Mouse (Mus musculus) macrophage (primary cell): Measurements from ENCODE around the gene Usp5. TPM values are rescaled to one million over a fixed set of nuclear protein-coding genes. Genes with fewer than 3 reads are reported as not detected.

ENCODE experiments used
- H3K27ac ChIP-seq: fragments of 350-480 bp; formaldehyde crosslinking; 2 replicates; pipeline ENCODE4 v1.9.0; 2021
- H3K36me3 ChIP-seq: fragments of 350-480 bp; formaldehyde crosslinking; 2 replicates; pipeline ENCODE4 v1.9.0; 2021; ENCODE audit errors: inconsistent target
- H3K4me3 ChIP-seq: fragments of 350-480 bp; formaldehyde crosslinking; 2 replicates; pipeline ENCODE4 v1.9.0; 2021; ENCODE audit errors: inconsistent target
- H3K79me2 ChIP-seq: fragments of 350-480 bp; formaldehyde crosslinking; 2 replicates; pipeline ENCODE4 v1.9.0; 2021; ENCODE audit errors: inconsistent target
- WGBS: methylation state at CpG from one replicate; pipeline ENCODE4 v1.1.7; 2026; ENCODE audit warnings: inconsistent platforms; ENCODE audit not compliant: missing documents; 5-methylcytosine and 5-hydroxymethylcytosine counted together
- polyA plus RNA-seq: library from polyadenylated mRNA; stranded (reverse); fragments of 250-400 nt; gene quantifications from 3 replicates; pipeline ENCODE4 v1.2.4, GENCODE M21; 2018; ENCODE audit warnings: inconsistent platforms

The Usp5 gene
- polyA plus RNA-seq, 1 experiment from 2014 or later, result 61.4 TPM

DNA sequence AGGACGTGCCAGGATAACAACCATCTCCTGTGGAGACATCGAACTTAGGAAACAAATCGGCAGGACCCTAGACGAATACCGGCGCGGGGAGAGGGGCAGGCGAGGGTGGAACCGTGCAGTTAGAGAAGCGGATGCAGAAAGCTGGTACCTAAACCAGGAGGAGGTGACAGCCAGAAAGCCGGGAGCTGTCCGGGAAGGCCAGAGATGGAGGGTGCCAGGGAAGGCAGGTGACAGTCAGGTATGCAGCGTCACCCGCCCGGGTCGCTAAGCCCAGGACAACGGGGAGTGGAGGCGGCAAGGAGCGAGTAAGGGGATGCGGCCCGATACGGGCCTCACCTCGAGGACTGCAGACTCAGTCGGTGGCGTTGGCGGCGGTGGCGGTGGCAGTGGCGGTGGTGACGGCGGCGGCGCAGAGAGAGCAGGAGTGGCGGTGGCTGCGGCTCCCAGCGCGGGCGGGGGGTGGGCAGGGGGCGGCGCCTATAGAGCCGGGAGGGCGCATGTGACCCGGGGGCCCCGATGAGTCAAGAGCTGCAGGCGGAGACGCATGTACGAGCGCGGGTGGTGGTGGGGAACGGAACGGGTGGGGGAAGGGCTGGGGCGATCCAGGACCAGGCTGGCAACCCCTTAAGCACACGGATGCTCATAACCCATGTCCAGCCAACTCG, 60.1 kb downstream of the Usp5 start, which contains the start of gene Eno2:
Eno2 (minus strand) TSS at position 573 of the 665 bp plus-strand sequence.
- H3K36me3 ChIP-seq, result no peaks in the 10 kb centered on the region
- 1% methylated on average over 48 of the region's 54 CpGs for WGBS
- H3K27ac ChIP-seq, result no peak within 1 kb of the TSS
- H3K79me2 ChIP-seq, result no peaks in the 10 kb centered on the region
- H3K4me3 ChIP-seq, result peak within 1 kb of the TSS; percentile 36

DNA sequence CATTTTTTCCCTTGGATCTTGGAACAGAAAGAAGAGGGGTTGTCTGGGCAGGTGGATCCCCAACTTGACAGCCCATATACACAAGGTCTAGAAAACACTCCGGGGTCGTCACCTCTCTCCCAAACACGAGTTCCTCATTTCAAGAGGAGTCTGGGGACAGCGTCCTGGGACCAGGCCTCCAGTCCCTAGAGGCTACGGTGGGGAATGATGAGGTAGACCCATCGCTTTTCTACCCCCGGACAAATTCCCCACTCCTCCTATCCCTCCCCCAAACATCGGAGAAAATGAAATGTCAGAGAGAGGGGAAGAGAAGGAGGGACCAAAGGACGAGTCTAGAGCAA, 60.6 kb downstream of the Usp5 start:
- H3K4me3 ChIP-seq, result peak overlapping the region; percentile 36
- H3K36me3 ChIP-seq, result no peaks in the 10 kb centered on the region
- WGBS, result 9% methylated on average over 9 of the region's 9 CpGs
- H3K79me2 ChIP-seq, result no peaks in the 10 kb centered on the region
- H3K27ac ChIP-seq, result no peak overlapping the region

DNA sequence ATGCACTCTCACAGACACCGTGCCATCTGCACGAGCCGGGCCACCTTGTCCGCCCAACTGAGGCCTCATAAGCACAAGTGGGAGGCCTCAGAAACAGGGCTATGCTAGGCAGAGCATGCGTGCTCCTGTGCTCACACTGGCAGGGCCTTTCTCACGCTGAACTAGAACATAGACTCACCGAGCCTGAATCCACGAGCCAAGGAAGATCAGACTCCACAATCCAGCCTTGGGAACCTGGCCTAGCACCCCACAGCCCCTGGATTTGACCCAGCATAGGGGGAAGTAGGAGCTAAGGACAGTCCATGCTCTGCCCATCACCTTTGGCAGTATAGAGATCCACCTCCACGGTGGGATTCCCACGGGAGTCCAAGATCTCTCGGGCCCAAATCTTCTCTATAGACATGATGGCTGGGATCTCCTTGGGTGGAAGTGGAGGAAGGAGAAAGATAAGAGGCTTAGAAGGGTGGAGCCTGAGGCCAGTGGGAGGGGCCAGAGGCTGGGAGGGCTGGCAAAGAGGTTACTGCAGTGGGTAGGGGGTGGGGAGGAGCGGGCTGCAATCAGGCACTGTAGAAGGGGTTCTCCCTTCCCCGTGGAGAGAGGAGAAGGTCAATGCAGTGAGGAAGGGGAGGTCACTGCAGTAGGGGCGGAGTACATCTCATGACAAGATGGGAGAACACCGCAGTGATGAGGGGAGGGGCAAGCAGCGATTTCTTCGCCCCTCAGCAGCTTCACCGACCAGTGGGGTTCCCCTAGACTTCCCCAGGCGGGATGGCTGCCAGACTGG, 61.2 kb downstream of the Usp5 start:
- Histone ChIP-seq H3K79me2 (no peaks in the 10 kb centered on the region), H3K36me3 (no peaks in the 10 kb centered on the region), H3K4me3 (peak overlapping the region; percentile 36; the same call in 1 of the 2 replicates), H3K27ac (no peak overlapping the region)
- 67% methylated on average over 19 of the region's 19 CpGs for WGBS

DNA sequence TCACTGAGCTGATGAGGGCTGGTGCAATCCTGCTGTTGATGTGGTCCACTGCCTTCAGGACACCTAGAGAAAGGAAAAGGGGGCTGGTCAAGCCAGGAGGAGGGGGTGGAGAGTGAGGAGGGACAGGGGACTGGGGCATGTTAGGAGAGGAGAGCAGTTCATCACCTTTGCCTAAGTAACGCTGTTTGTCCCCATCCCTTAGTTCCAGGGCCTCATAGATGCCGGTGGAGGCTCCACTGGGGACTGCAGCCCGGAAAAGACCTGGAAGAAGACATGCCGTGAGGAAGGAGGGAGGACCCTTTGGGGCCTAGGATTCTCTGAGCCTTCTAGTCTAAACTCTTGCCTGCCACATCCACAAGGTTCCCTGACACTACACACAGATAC, 61.8 kb downstream of the Usp5 start:
- H3K27ac ChIP-seq, result no peak overlapping the region
- no peaks in the 10 kb centered on the region for H3K79me2 ChIP-seq
- WGBS, result 91% methylated on average over 4 of the region's 4 CpGs

DNA sequence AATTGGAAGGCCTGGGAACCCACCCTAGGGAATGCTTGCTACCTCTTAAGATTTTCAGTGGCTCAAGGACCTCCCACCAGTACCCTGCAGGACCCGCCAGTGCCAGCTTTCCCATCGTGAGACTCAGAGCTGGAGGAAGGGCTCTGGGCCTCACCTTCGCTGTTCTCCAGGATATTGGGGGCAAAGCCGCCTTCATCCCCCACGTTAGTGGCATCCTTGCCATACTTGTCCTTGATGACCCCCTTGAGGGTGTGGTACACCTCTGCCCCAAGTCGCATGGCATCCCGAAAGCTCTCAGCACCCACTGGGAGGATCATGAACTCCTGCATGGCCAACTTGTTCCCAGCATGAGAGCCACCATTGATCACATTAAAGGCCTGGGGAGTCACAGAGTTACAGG, 63.3 kb downstream of the Usp5 start:
- Histone ChIP-seq H3K27ac (no peak overlapping the region), H3K79me2 (no peaks in the 10 kb centered on the region), H3K36me3 (no peaks in the 10 kb centered on the region), H3K4me3 (no peak overlapping the region)
- WGBS, result 98% methylated on average over 7 of the region's 7 CpGs

More for the DNA sequence above, 61.8 kb downstream of the Usp5 start:
- no peak overlapping the region for H3K4me3 ChIP-seq
- no peaks in the 10 kb centered on the region for H3K36me3 ChIP-seq

Other genes starting within 250 kb of the Usp5 start
- gene C1s2, start 193.4 kb downstream of the Usp5 start, polyA plus RNA-seq, result not detected in 3 replicates
- gene Lpcat3, start 166.5 kb downstream of the Usp5 start, polyA plus RNA-seq, result 42.1 to 61.4 TPM (median 45.7 TPM) in 3 replicates
- 27.4 to 82.6 TPM (median 54.2 TPM) in 3 replicates for gene Emg1, start 117.3 kb downstream of the Usp5 start, polyA plus RNA-seq
- 84.2 to 177 TPM (median 93.5 TPM) in 3 replicates for gene Phb2, start 117.1 kb downstream of the Usp5 start, polyA plus RNA-seq
- gene Ptpn6, start 90.8 kb downstream of the Usp5 start, polyA plus RNA-seq, result 172 to 251 TPM (median 215 TPM) in 3 replicates
- gene Grcc10, start 88.1 kb downstream of the Usp5 start, polyA plus RNA-seq, result 43.6 to 99.2 TPM (median 63.8 TPM) in 3 replicates
- not detected in 3 replicates for gene Gm45234, start 73.5 kb downstream of the Usp5 start, polyA plus RNA-seq
- 17.0 to 35.6 TPM (median 21.7 TPM) in 3 replicates for gene Atn1, start 73.0 kb downstream of the Usp5 start, polyA plus RNA-seq
- gene Eno2, start 59.8 kb downstream of the Usp5 start, polyA plus RNA-seq, result 4.8 to 9.6 TPM (median 6.7 TPM) in 3 replicates
- not detected in 3 replicates for gene Lrrc23, start 49.8 kb downstream of the Usp5 start, polyA plus RNA-seq
- gene Spsb2, start 20.8 kb downstream of the Usp5 start, polyA plus RNA-seq, result 24.2 to 48.9 TPM (median 43.2 TPM) in 3 replicates
- 195 to 347 TPM (median 203 TPM) in 3 replicates for gene Tpi1, start 15.2 kb downstream of the Usp5 start, polyA plus RNA-seq
- 3.2 to 22.0 TPM (median 8.6 TPM) in 3 replicates for gene Cdca3, start 63 bp upstream of the Usp5 start, polyA plus RNA-seq
- 0.27 TPM in 1 of 3 replicates, not detected in the others for gene Gnb3, start 10.8 kb upstream of the Usp5 start, polyA plus RNA-seq
- 9.8 to 27.6 TPM (median 12.3 TPM) in 3 replicates for gene P3h3, start 28.3 kb upstream of the Usp5 start, polyA plus RNA-seq
- 20.0 to 195 TPM (median 70.2 TPM) in 3 replicates for gene Gpr162, start 34.5 kb upstream of the Usp5 start, polyA plus RNA-seq
- gene Cd4, start 58.7 kb upstream of the Usp5 start, polyA plus RNA-seq, result 49.3 to 211 TPM (median 83.5 TPM) in 3 replicates
- gene Lag3, start 82.2 kb upstream of the Usp5 start, polyA plus RNA-seq, result 1.5 to 1.8 TPM (median 1.5 TPM) in 3 replicates
- 540 to 1,227 TPM (median 1,212 TPM) in 3 replicates for gene Ptms, start 90.6 kb upstream of the Usp5 start, polyA plus RNA-seq
- 179 to 203 TPM (median 199 TPM) in 3 replicates for gene Mlf2, start 101.9 kb upstream of the Usp5 start, polyA plus RNA-seq
- 42.8 to 68.7 TPM (median 51.4 TPM) in 3 replicates for gene Cops7a, start 136.1 kb upstream of the Usp5 start, polyA plus RNA-seq
- gene Pianp, start 167.2 kb upstream of the Usp5 start, polyA plus RNA-seq, result 10.8 to 32.4 TPM (median 17.5 TPM) in 3 replicates
- 35.4 to 57.8 TPM (median 41.9 TPM) in 3 replicates for gene Zfp384, start 179.7 kb upstream of the Usp5 start, polyA plus RNA-seq
- 40.7 to 67.3 TPM (median 57.5 TPM) in 3 replicates for gene Ing4, start 210.3 kb upstream of the Usp5 start, polyA plus RNA-seq
- 1.4 to 5.9 TPM (median 3.2 TPM) in 3 replicates for gene Acrbp, start 220.2 kb upstream of the Usp5 start, polyA plus RNA-seq
- 10.0 to 28.0 TPM (median 23.5 TPM) in 3 replicates for gene Lpar5, start 238.4 kb upstream of the Usp5 start, polyA plus RNA-seq